Mouse (Mus musculus): Measurements from ENCODE around the gene Qrsl1. TPM values are rescaled to one million over a fixed set of nuclear protein-coding genes. Genes with fewer than 3 reads are reported as not detected.

Gene Qrsl1
- total and polyA plus RNA-seq, 3 experiments = 41.8 to 49.5 (median 46.8) TPM

GRCm38 (mm10) chr10:43912236-43912635, 10.7 kb upstream of the Qrsl1 start:
- in situ Hi-C loops (cut with MboI; ENCODE audit: low pct_ligation_motif_present, low pct_unique_long_range_greater_than_20kb, low sequenced_read_pairs) = no loop called here

DNA sequence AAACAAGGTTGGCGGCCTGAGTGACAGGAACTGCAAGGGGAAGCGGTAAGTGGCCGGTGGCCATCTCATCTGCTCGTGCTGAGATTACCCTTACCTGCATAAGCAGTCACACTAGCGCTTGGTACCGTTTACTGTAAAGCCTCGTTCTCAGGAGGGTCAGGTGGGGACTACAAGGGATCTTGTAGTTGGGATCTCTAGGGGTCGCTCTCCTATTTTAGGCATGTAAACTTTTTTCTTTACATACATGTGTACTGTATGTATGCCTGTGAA, 9.3 kb upstream of the Qrsl1 start:
- DNase-seq (ENCODE audit: extremely low read depth) = no peak
- H3K9ac ChIP-seq (ENCODE audit: insufficient read depth, low read depth) = no peak overlapping the region
- H3K79me2 ChIP-seq (replicated peaks; ENCODE audit: control insufficient read depth, extremely low read depth, insufficient read depth, poor library complexity, severe bottlenecking) = peaks cover 36% of the 10 kb centered on the region
- no peaks in the 10 kb centered on the region for H3K9me3 ChIP-seq (replicated peaks; ENCODE audit: low read length)
- H3K36me3 ChIP-seq (replicated peaks in 1 of 2; ENCODE audit: control insufficient read depth in 1 of 2, insufficient read depth in 1 of 2, low read length in 1 of 2) = peaks cover 45 to 84% of the 10 kb centered on the region in 2 experiments
- dilution Hi-C loops (cut with MboI; ENCODE audit: extremely low pct_ligation_motif_present, extremely low pct_unique_long_range_greater_than_20kb, low sequenced_read_pairs) = no loop called here
- peaks cover 11 to 90% of the 10 kb centered on the region in 2 experiments; a peak in 3 of 4 replicates for H3K4me1 ChIP-seq (ENCODE audit: control insufficient read depth in 1 of 2, insufficient read depth in 2 of 2)
- no peak overlapping the region; the same call in 1 of the 2 replicates for H3K27ac ChIP-seq (ENCODE audit: insufficient read depth, low read depth)
- in situ Hi-C loops (cut with MboI; ENCODE audit: low pct_ligation_motif_present, low pct_unique_long_range_greater_than_20kb, low sequenced_read_pairs) = no loop called here
- no peak overlapping the region for H3K4me3 ChIP-seq (replicated peaks in 1 of 3; ENCODE audit: low read depth in 2 of 3, low read length in 2 of 3, poor library complexity in 1 of 3)
- H3K4me2 ChIP-seq (ENCODE audit: insufficient read depth, low read depth, poor library complexity, severe bottlenecking) = no peak overlapping the region
- H3K27me3 ChIP-seq (replicated peaks) = no peaks in the 10 kb centered on the region
- TF ChIP-seq ELF1 (IDR thresholded peaks at IDR 0.05; ENCODE audit: low read depth, low read length) = no peak
- no peak for TF ChIP-seq CHD2 (IDR thresholded peaks at IDR 0.05; ENCODE audit: low read length)
- no peak for TF ChIP-seq MAZ (IDR thresholded peaks at IDR 0.05; ENCODE audit: low read depth, low read length)
- TF ChIP-seq HCFC1 (IDR thresholded peaks at IDR 0.05; ENCODE audit: low read depth, low read length) = no peak
- TF ChIP-seq SIN3A (IDR thresholded peaks at IDR 0.05; ENCODE audit: low read length) = no peak
- no peak for TF ChIP-seq ZNF384 (IDR thresholded peaks at IDR 0.05; ENCODE audit: low read depth, low read length)
- TF ChIP-seq JUN (IDR thresholded peaks at IDR 0.05; ENCODE audit: insufficient read depth, low read depth, low read length) = no peak
- no peak for TF ChIP-seq PAX5 (IDR thresholded peaks at IDR 0.05; ENCODE audit: low read length)

More at GRCm38 (mm10) chr10:43912236-43912635, 10.7 kb upstream of the Qrsl1 start:
- Histone ChIP-seq H3K9me3 (replicated peaks; ENCODE audit: low read length) (no peaks in the 10 kb centered on the region), H3K4me2 (ENCODE audit: insufficient read depth, low read depth, poor library complexity, severe bottlenecking) (no peak overlapping the region), H3K27me3 (replicated peaks) (no peaks in the 10 kb centered on the region), H3K9ac (ENCODE audit: insufficient read depth, low read depth) (no peak overlapping the region), H3K4me3 (replicated peaks in 1 of 3; ENCODE audit: low read depth in 2 of 3, low read length in 2 of 3, poor library complexity in 1 of 3) (no peak overlapping the region), H3K36me3 (replicated peaks in 1 of 2; ENCODE audit: control insufficient read depth in 1 of 2, insufficient read depth in 1 of 2, low read length in 1 of 2) (peaks cover 51 to 85% of the 10 kb centered on the region in 2 experiments), H3K4me1 (ENCODE audit: control insufficient read depth in 1 of 2, insufficient read depth in 2 of 2) (peaks cover 15 to 90% of the 10 kb centered on the region in 2 experiments; a peak in 3 of 4 replicates), H3K79me2 (replicated peaks; ENCODE audit: control insufficient read depth, extremely low read depth, insufficient read depth, poor library complexity, severe bottlenecking) (peaks cover 26% of the 10 kb centered on the region), H3K27ac (ENCODE audit: insufficient read depth, low read depth) (no peak overlapping the region)
- no peak for DNase-seq (ENCODE audit: extremely low read depth)
- dilution Hi-C loops (cut with MboI; ENCODE audit: extremely low pct_ligation_motif_present, extremely low pct_unique_long_range_greater_than_20kb, low sequenced_read_pairs) = no loop called here
- TF ChIP-seq JUND (conservative IDR thresholded peaks at IDR 0.05; ENCODE audit: low read depth, low read length) (no peak), E2F4 (IDR thresholded peaks at IDR 0.05; ENCODE audit: insufficient replicate concordance, low read depth, low read length) (no peak), ETS1 (conservative IDR thresholded peaks at IDR 0.05; ENCODE audit: low read depth, low read length) (no peak), USF1 (IDR thresholded peaks at IDR 0.05; ENCODE audit: low read depth, low read length) (no peak), JUN (IDR thresholded peaks at IDR 0.05; ENCODE audit: insufficient read depth, low read depth, low read length) (no peak), CHD1 (IDR thresholded peaks at IDR 0.05; ENCODE audit: low read depth, low read length) (no peak), EP300 (IDR thresholded peaks at IDR 0.05; ENCODE audit: low read length) (no peak), MEF2A (IDR thresholded peaks at IDR 0.05; ENCODE audit: borderline replicate concordance, low read depth, low read length) (no peak), POLR2A (IDR thresholded peaks at IDR 0.05; ENCODE audit: low read depth, low read length) (no peak), USF2 (conservative IDR thresholded peaks at IDR 0.05; ENCODE audit: low read depth, low read length) (no peak), NELFE (IDR thresholded peaks at IDR 0.05; ENCODE audit: low read depth, low read length) (no peak), MXI1 (IDR thresholded peaks at IDR 0.05; ENCODE audit: low read depth, low read length) (no peak), CHD2 (IDR thresholded peaks at IDR 0.05; ENCODE audit: low read length) (no peak)

All from CH12.LX (cell line).